Mouse (Mus musculus): ENCODE data around the gene Tbc1d23.

DNA sequence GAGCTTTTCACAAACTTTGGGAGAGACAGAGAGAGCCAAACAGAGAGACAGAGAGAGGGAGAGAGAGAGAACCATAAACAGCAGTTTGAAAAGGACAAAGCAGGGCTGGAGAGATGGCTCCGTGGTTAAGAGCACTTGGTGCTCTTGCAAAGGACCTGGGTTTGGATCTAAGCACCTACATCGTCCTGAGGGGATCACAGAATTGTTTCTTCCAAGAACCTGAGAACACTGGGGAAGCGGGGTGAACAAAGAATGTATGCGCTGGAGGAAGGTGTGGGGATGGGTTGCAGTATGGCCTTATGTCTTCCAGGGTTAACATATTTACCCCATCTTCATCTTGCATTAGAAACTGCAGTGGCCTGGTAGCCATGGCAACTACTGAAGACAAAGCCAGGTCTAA lies 63.1 kb downstream of the Tbc1d23 start:
- TF ChIP-seq POLR2A (IDR thresholded peaks at IDR 0.05; ENCODE audit: borderline replicate concordance, control insufficient read depth, low read depth, low read length) (no peak), CTCF (IDR thresholded peaks at IDR 0.05; ENCODE audit: control insufficient read depth, insufficient read depth, low read length) (no peak)

All from bone marrow, adult 2 months (tissue).